Mouse (Mus musculus): ENCODE results near the gene Trio. TPM values are rescaled to one million over a fixed set of nuclear protein-coding genes. Genes with fewer than 3 reads are reported as not detected.

Gene Trio
- polyA plus RNA-seq, 1 experiment from 2014 or later = 65.1 TPM

- Histone ChIP-seq H3K4me1 (ENCODE audit: control insufficient read depth, insufficient read depth, low read length) (no peaks in the 10 kb centered on the region), H3K4me2 (ENCODE audit: low read depth, low read length) (no peak overlapping the region), H3K27ac (ENCODE audit: low read depth, low read length) (no peak overlapping the region), H3K9me3 (ENCODE audit: control insufficient read depth, low read length) (no peaks in the 10 kb centered on the region), H3K4me3 (ENCODE audit: low read depth, low read length) (no peak overlapping the region), H3K36me3 (ENCODE audit: control insufficient read depth, insufficient read depth, low read length) (no peaks in the 10 kb centered on the region), H3K9ac (replicated peaks; ENCODE audit: low read depth, low read length) (no peak overlapping the region), H3K27me3 (ENCODE audit: control insufficient read depth, insufficient read depth, low read length) (no peaks in the 10 kb centered on the region)
- WGBS = 59% methylated on average over 13 of the region's 13 CpGs
- ATAC-seq (ENCODE audit: low read depth) = no peak
These were observed 38.6 kb upstream of the Trio start for GRCm38 (mm10) chr15:28064081-28064732.

- H3K9me3 ChIP-seq (ENCODE audit: control insufficient read depth, low read length) = no peaks in the 10 kb centered on the region
- no peaks in the 10 kb centered on the region for H3K27me3 ChIP-seq (ENCODE audit: control insufficient read depth, insufficient read depth, low read length)
- no peak overlapping the region for H3K4me3 ChIP-seq (ENCODE audit: low read depth, low read length)
- H3K27ac ChIP-seq (ENCODE audit: low read depth, low read length) = no peak overlapping the region
- H3K4me1 ChIP-seq (ENCODE audit: control insufficient read depth, insufficient read depth, low read length) = no peaks in the 10 kb centered on the region
- WGBS = 97% methylated on average over 2 of the region's 2 CpGs
- H3K9ac ChIP-seq (replicated peaks; ENCODE audit: low read depth, low read length) = no peak overlapping the region
- ATAC-seq (ENCODE audit: low read depth) = no peak
- H3K4me2 ChIP-seq (ENCODE audit: low read depth, low read length) = no peak overlapping the region
- no peaks in the 10 kb centered on the region for H3K36me3 ChIP-seq (ENCODE audit: control insufficient read depth, insufficient read depth, low read length)
These were observed 37.8 kb upstream of the Trio start for GRCm38 (mm10) chr15:28063466-28063865.

GRCm38 (mm10) chr15:28062016-28062415, 36.4 kb upstream of the Trio start:
- no peak overlapping the region for H3K9ac ChIP-seq (replicated peaks; ENCODE audit: low read depth, low read length)
- no peaks in the 10 kb centered on the region for H3K4me1 ChIP-seq (ENCODE audit: control insufficient read depth, insufficient read depth, low read length)
- no peak overlapping the region for H3K4me3 ChIP-seq (ENCODE audit: low read depth, low read length)
- H3K27me3 ChIP-seq (ENCODE audit: control insufficient read depth, insufficient read depth, low read length) = no peaks in the 10 kb centered on the region
- 100% methylated on average over 3 of the region's 3 CpGs for WGBS
- ATAC-seq (ENCODE audit: low read depth) = no peak
- H3K27ac ChIP-seq (ENCODE audit: low read depth, low read length) = no peak overlapping the region
- no peaks in the 10 kb centered on the region for H3K36me3 ChIP-seq (ENCODE audit: control insufficient read depth, insufficient read depth, low read length)
- H3K9me3 ChIP-seq (ENCODE audit: control insufficient read depth, low read length) = no peaks in the 10 kb centered on the region
- no peak overlapping the region for H3K4me2 ChIP-seq (ENCODE audit: low read depth, low read length)

GRCm38 (mm10) chr15:28060977-28061376, 35.3 kb upstream of the Trio start:
- Histone ChIP-seq H3K4me3 (ENCODE audit: low read depth, low read length) (no peak overlapping the region), H3K36me3 (ENCODE audit: control insufficient read depth, insufficient read depth, low read length) (no peaks in the 10 kb centered on the region), H3K4me2 (ENCODE audit: low read depth, low read length) (no peak overlapping the region), H3K27ac (ENCODE audit: low read depth, low read length) (no peak overlapping the region), H3K27me3 (ENCODE audit: control insufficient read depth, insufficient read depth, low read length) (no peaks in the 10 kb centered on the region), H3K9ac (replicated peaks; ENCODE audit: low read depth, low read length) (no peak overlapping the region), H3K4me1 (ENCODE audit: control insufficient read depth, insufficient read depth, low read length) (no peaks in the 10 kb centered on the region), H3K9me3 (ENCODE audit: control insufficient read depth, low read length) (no peaks in the 10 kb centered on the region)
- ATAC-seq (ENCODE audit: low read depth) = no peak
- WGBS = 78% methylated on average over 5 of the region's 5 CpGs

- H3K27me3 ChIP-seq (ENCODE audit: control insufficient read depth, insufficient read depth, low read length) = no peaks in the 10 kb centered on the region
- H3K4me3 ChIP-seq (ENCODE audit: low read depth, low read length) = no peak overlapping the region
- H3K9me3 ChIP-seq (ENCODE audit: control insufficient read depth, low read length) = no peaks in the 10 kb centered on the region
- no peak overlapping the region for H3K27ac ChIP-seq (ENCODE audit: low read depth, low read length)
- no peak overlapping the region for H3K9ac ChIP-seq (replicated peaks; ENCODE audit: low read depth, low read length)
- WGBS = 37% methylated on average over 6 of the region's 6 CpGs
- ATAC-seq (ENCODE audit: low read depth) = peak; percentile 60; the same call in 1 of the 2 replicates
- H3K36me3 ChIP-seq (ENCODE audit: control insufficient read depth, insufficient read depth, low read length) = no peaks in the 10 kb centered on the region
- H3K4me1 ChIP-seq (ENCODE audit: control insufficient read depth, insufficient read depth, low read length) = no peaks in the 10 kb centered on the region
- no peak overlapping the region for H3K4me2 ChIP-seq (ENCODE audit: low read depth, low read length)
These were observed 34.8 kb upstream of the Trio start for GRCm38 (mm10) chr15:28060423-28060822.

- 72% methylated on average over 5 of the region's 5 CpGs for WGBS
- ATAC-seq (ENCODE audit: low read depth) = no peak
- no peaks in the 10 kb centered on the region for H3K36me3 ChIP-seq (ENCODE audit: control insufficient read depth, insufficient read depth, low read length)
These were observed 31.9 kb upstream of the Trio start for GRCm38 (mm10) chr15:28057545-28057944.

GRCm38 (mm10) chr15:28054731-28055130, 29.1 kb upstream of the Trio start:
- no peak overlapping the region for H3K9ac ChIP-seq (replicated peaks; ENCODE audit: low read depth, low read length)
- H3K4me3 ChIP-seq (ENCODE audit: low read depth, low read length) = no peak overlapping the region
- no peaks in the 10 kb centered on the region for H3K9me3 ChIP-seq (ENCODE audit: control insufficient read depth, low read length)
- H3K27me3 ChIP-seq (ENCODE audit: control insufficient read depth, insufficient read depth, low read length) = no peaks in the 10 kb centered on the region
- ATAC-seq (ENCODE audit: low read depth) = no peak
- no peak overlapping the region for H3K27ac ChIP-seq (ENCODE audit: low read depth, low read length)
- H3K4me2 ChIP-seq (ENCODE audit: low read depth, low read length) = no peak overlapping the region
- WGBS = 100% methylated on average over 1 of the region's 1 CpGs
- H3K4me1 ChIP-seq (ENCODE audit: control insufficient read depth, insufficient read depth, low read length) = peaks cover 6% of the 10 kb centered on the region
- no peaks in the 10 kb centered on the region for H3K36me3 ChIP-seq (ENCODE audit: control insufficient read depth, insufficient read depth, low read length)

More at GRCm38 (mm10) chr15:28057545-28057944, 31.9 kb upstream of the Trio start:
- H3K4me2 ChIP-seq (ENCODE audit: low read depth, low read length) = no peak overlapping the region
- H3K27me3 ChIP-seq (ENCODE audit: control insufficient read depth, insufficient read depth, low read length) = no peaks in the 10 kb centered on the region
- no peak overlapping the region for H3K9ac ChIP-seq (replicated peaks; ENCODE audit: low read depth, low read length)
- no peaks in the 10 kb centered on the region for H3K9me3 ChIP-seq (ENCODE audit: control insufficient read depth, low read length)
- no peak overlapping the region for H3K27ac ChIP-seq (ENCODE audit: low read depth, low read length)
- no peak overlapping the region for H3K4me3 ChIP-seq (ENCODE audit: low read depth, low read length)
- H3K4me1 ChIP-seq (ENCODE audit: control insufficient read depth, insufficient read depth, low read length) = no peaks in the 10 kb centered on the region

GRCm38 (mm10) chr15:28054111-28054510, 28.5 kb upstream of the Trio start:
- H3K4me2 ChIP-seq (ENCODE audit: low read depth, low read length) = no peak overlapping the region
- H3K36me3 ChIP-seq (ENCODE audit: control insufficient read depth, insufficient read depth, low read length) = no peaks in the 10 kb centered on the region
- H3K27ac ChIP-seq (ENCODE audit: low read depth, low read length) = no peak overlapping the region
- H3K9me3 ChIP-seq (ENCODE audit: control insufficient read depth, low read length) = no peaks in the 10 kb centered on the region
- peaks cover 6% of the 10 kb centered on the region for H3K4me1 ChIP-seq (ENCODE audit: control insufficient read depth, insufficient read depth, low read length)
- no peak overlapping the region for H3K4me3 ChIP-seq (ENCODE audit: low read depth, low read length)
- H3K27me3 ChIP-seq (ENCODE audit: control insufficient read depth, insufficient read depth, low read length) = no peaks in the 10 kb centered on the region
- H3K9ac ChIP-seq (replicated peaks; ENCODE audit: low read depth, low read length) = no peak overlapping the region
- no peak for ATAC-seq (ENCODE audit: low read depth)
- WGBS = 82% methylated on average over 1 of the region's 1 CpGs

- no peaks in the 10 kb centered on the region for H3K27me3 ChIP-seq (ENCODE audit: control insufficient read depth, insufficient read depth, low read length)
- H3K4me1 ChIP-seq (ENCODE audit: control insufficient read depth, insufficient read depth, low read length) = peaks cover 6% of the 10 kb centered on the region
- H3K36me3 ChIP-seq (ENCODE audit: control insufficient read depth, insufficient read depth, low read length) = no peaks in the 10 kb centered on the region
- ATAC-seq (ENCODE audit: low read depth) = no peak
- H3K27ac ChIP-seq (ENCODE audit: low read depth, low read length) = no peak overlapping the region
- no peak overlapping the region for H3K9ac ChIP-seq (replicated peaks; ENCODE audit: low read depth, low read length)
- H3K4me3 ChIP-seq (ENCODE audit: low read depth, low read length) = no peak overlapping the region
- no peak overlapping the region for H3K4me2 ChIP-seq (ENCODE audit: low read depth, low read length)
- no peaks in the 10 kb centered on the region for H3K9me3 ChIP-seq (ENCODE audit: control insufficient read depth, low read length)
- WGBS = 49% methylated on average over 6 of the region's 6 CpGs
These were observed 27.6 kb upstream of the Trio start for GRCm38 (mm10) chr15:28053226-28053625.
